9 mouse cellular contexts compared by ENCODE assay signal in genomic region chr9:78646008-78646777, GRCm38 (mm10). TPM values are rescaled to one million over a fixed set of nuclear protein-coding genes. Genes with fewer than 3 reads are reported as not detected.
DNase-seq lines count a peak whose midpoint lies in the region; ATAC-seq and TF ChIP-seq lines count a peak whose summit lies in the region.
"Had no signal": no experiment of that assay in that cellular context is flagged by ENCODE, and none has a peak within 500 bp of the region (broad histone marks: within the 10 kb centered on the region; RNA-seq: fewer than 3 reads in every experiment).

No protein-coding gene starts in this region.

- intact Hi-C loops in heart, adult 2 months (cut with DNase I) = loop anchor here (5.0 kb wide), 1 partner anchor 1071 kb away; the partner anchor contains the start of gene Col12a1

- DNase-seq in heart, adult 2 months = peak in 1 of 2 experiments; percentile 25
- peak; percentile 65 for DNase-seq in urinary bladder, postnatal 25 days (ENCODE audit: low spot score)
- DNase-seq in urinary bladder, postnatal 10 days (ENCODE audit: low spot score) = no peak
- peak; percentile 76 for DNase-seq in induced T-regulatory cell, adult 2 months (ENCODE audit: low read depth)
- peak; percentile 12 for DNase-seq in lung, adult 2 months
- DNase-seq in stomach, postnatal 0 days (ENCODE audit: low spot score) = peak; percentile 50

- no peaks in the 10 kb centered on the region for H3K4me1 ChIP-seq in heart, adult 2 months (ENCODE audit: control insufficient read depth, insufficient read depth, low read length)
- no peaks in the 10 kb centered on the region for H3K4me1 ChIP-seq in heart, embryonic 12.5 days (replicated peaks)
- H3K4me1 ChIP-seq in cortical plate, adult 2 months (ENCODE audit: control insufficient read depth, insufficient read depth, low read length) = no peaks in the 10 kb centered on the region
- H3K4me1 ChIP-seq in lung, adult 2 months (ENCODE audit: control insufficient read depth, insufficient read depth, low read length) = no peaks in the 10 kb centered on the region
- no peaks in the 10 kb centered on the region for H3K4me1 ChIP-seq in stomach, postnatal 0 days (replicated peaks; ENCODE audit: control insufficient read depth, insufficient read depth)
- H3K4me1 ChIP-seq: limb, embryonic 13.5 days had no signal

- TF ChIP-seq EP300 in heart, adult 2 months (IDR thresholded peaks at IDR 0.05; ENCODE audit: insufficient read depth, low read depth, low read length) = no peak
- TF ChIP-seq EP300 in stomach, postnatal 0 days (optimal IDR thresholded peaks at IDR 0.05) = no peak

- no peaks in the 10 kb centered on the region for H3K36me3 ChIP-seq in heart, adult 2 months (ENCODE audit: control insufficient read depth, insufficient read depth, low read length)
- no peaks in the 10 kb centered on the region for H3K36me3 ChIP-seq in heart, embryonic 12.5 days
- no peaks in the 10 kb centered on the region for H3K36me3 ChIP-seq in stomach, postnatal 0 days (ENCODE audit: control insufficient read depth, insufficient read depth, low read length)
- H3K36me3 ChIP-seq: limb, embryonic 13.5 days had no signal

- H3K4me2 ChIP-seq in heart, embryonic 12.5 days = no peak overlapping the region
- H3K4me2 ChIP-seq in stomach, postnatal 0 days (replicated peaks; ENCODE audit: low read depth) = no peak overlapping the region
- H3K4me2 ChIP-seq: limb, embryonic 13.5 days had no signal

- TF ChIP-seq CTCF in heart, adult 2 months (IDR thresholded peaks at IDR 0.05) = peak; percentile 79
- TF ChIP-seq CTCF in cortical plate, adult 2 months (IDR thresholded peaks at IDR 0.05; ENCODE audit: extremely low read depth, insufficient read depth, low read length) = peak; percentile 54
- TF ChIP-seq CTCF in lung, adult 2 months (IDR thresholded peaks at IDR 0.05; ENCODE audit: insufficient read depth, low read length) = peak; percentile 48; the same call in 1 of the 2 replicates
- peak; percentile 81 for TF ChIP-seq CTCF in stomach, postnatal 0 days (IDR thresholded peaks at IDR 0.05; ENCODE audit: low read depth)

- WGBS in heart, adult 2 months = 44% methylated on average over 6 of the region's 6 CpGs
- WGBS in heart, embryonic 12.5 days = 46% methylated on average over 6 of the region's 6 CpGs
- 49% methylated on average over 6 of the region's 6 CpGs for WGBS in lung, adult 2 months
- 42% methylated on average over 6 of the region's 6 CpGs for WGBS in stomach, postnatal 0 days

- no peak overlapping the region for H3K4me3 ChIP-seq in heart, adult 2 months
- no peak overlapping the region for H3K4me3 ChIP-seq in heart, embryonic 12.5 days
- H3K4me3 ChIP-seq in cortical plate, adult 2 months (ENCODE audit: insufficient read depth, low read length) = no peak overlapping the region
- no peak overlapping the region for H3K4me3 ChIP-seq in lung, adult 2 months (replicated peaks; ENCODE audit: extremely low read depth, low read depth, low read length)
- no peak overlapping the region for H3K4me3 ChIP-seq in stomach, postnatal 0 days (ENCODE audit: low read depth, low read length)
- H3K4me3 ChIP-seq: limb, embryonic 13.5 days had no signal

- H3K79me2 ChIP-seq in heart, adult 2 months (replicated peaks; ENCODE audit: control insufficient read depth, insufficient read depth, low read length) = no peaks in the 10 kb centered on the region

- no peak overlapping the region for H3K9ac ChIP-seq in heart, adult 2 months (ENCODE audit: low read depth, low read length)
- H3K9ac ChIP-seq in heart, embryonic 12.5 days = no peak overlapping the region
- H3K9ac ChIP-seq in stomach, postnatal 0 days (ENCODE audit: low read length) = no peak overlapping the region
- H3K9ac ChIP-seq: limb, embryonic 13.5 days had no signal

- H3K27me3 ChIP-seq in heart, adult 2 months (ENCODE audit: control insufficient read depth, insufficient read depth, low read length) = no peaks in the 10 kb centered on the region
- no peaks in the 10 kb centered on the region for H3K27me3 ChIP-seq in heart, embryonic 12.5 days (replicated peaks)
- no peaks in the 10 kb centered on the region for H3K27me3 ChIP-seq in stomach, postnatal 0 days (ENCODE audit: control insufficient read depth, insufficient read depth, low read length)
- H3K27me3 ChIP-seq: limb, embryonic 13.5 days had no signal

- ATAC-seq in heart, embryonic 12.5 days (ENCODE audit: insufficient number of reproducible peaks, low FRiP score) = no peak
- ATAC-seq in stomach, postnatal 0 days (ENCODE audit: low FRiP score, low TSS enrichment) = no peak

- TF ChIP-seq POLR2A in heart, adult 2 months (IDR thresholded peaks at IDR 0.05; ENCODE audit: insufficient read depth, low read depth, low read length) = no peak
- no peak for TF ChIP-seq POLR2A in cortical plate, adult 2 months (IDR thresholded peaks at IDR 0.05; ENCODE audit: extremely low read depth, insufficient read depth, low read length)
- no peak for TF ChIP-seq POLR2A in lung, adult 2 months (IDR thresholded peaks at IDR 0.05; ENCODE audit: borderline replicate concordance, extremely low read depth, low read depth, low read length)

- no peak overlapping the region for H3K27ac ChIP-seq in heart, adult 2 months
- no peak overlapping the region for H3K27ac ChIP-seq in heart, embryonic 12.5 days (ENCODE audit: poor library complexity, severe bottlenecking)
- H3K27ac ChIP-seq in cortical plate, adult 2 months (ENCODE audit: insufficient read depth, low read length) = no peak overlapping the region
- H3K27ac ChIP-seq in stomach, postnatal 0 days (replicated peaks) = no peak overlapping the region
- H3K27ac ChIP-seq: limb, embryonic 13.5 days had no signal

- no peaks in the 10 kb centered on the region for H3K9me3 ChIP-seq in heart, embryonic 12.5 days (replicated peaks)
- no peaks in the 10 kb centered on the region for H3K9me3 ChIP-seq in stomach, postnatal 0 days (ENCODE audit: control insufficient read depth, low read length)
- H3K9me3 ChIP-seq: limb, embryonic 13.5 days had no signal

RNA-seq across cellular contexts. Expression of gene Cd109, which starts 30.8 kb away (rescaled TPM):
- total RNA-seq in heart, adult 2 months (2021) = under 1 TPM; 0.77 to 0.89 TPM
- polyA plus RNA-seq in heart, adult 2 months (2012; rRNA removed) = 0.88 and 1.3 TPM in 2 replicates
- polyA plus RNA-seq in heart, embryonic 12.5 days (2016; fragmentation: Nextera tagmentation; extraction: Ambion mirVana) = 1.7 and 1.8 TPM in 2 replicates
- polyA plus RNA-seq in cortical plate, adult 2 months (2012; rRNA removed) = 0.31 and 0.53 TPM in 2 replicates
- 0.42 and 1.6 TPM in 2 replicates for polyA plus RNA-seq in lung, adult 2 months (2012; rRNA removed)
- polyA plus RNA-seq in stomach, postnatal 0 days (2015; fragmentation: Nextera tagmentation; extraction: Ambion mirVana) = 13.5 and 13.6 TPM in 2 replicates

RNA-seq across cellular contexts. Expression of gene Slc17a5, which starts 58.4 kb away (rescaled TPM):
- total RNA-seq in heart, adult 2 months (2021) = 1 to 10 TPM; 3.8 to 4.9 TPM
- 5.1 TPM in 2 replicates for polyA plus RNA-seq in heart, adult 2 months (2012; rRNA removed)
- 8.2 and 8.5 TPM in 2 replicates for polyA plus RNA-seq in heart, embryonic 12.5 days (2016; fragmentation: Nextera tagmentation; extraction: Ambion mirVana)
- 17.4 and 18.1 TPM in 2 replicates for polyA plus RNA-seq in cortical plate, adult 2 months (2012; rRNA removed)
- polyA plus RNA-seq in lung, adult 2 months (2012; rRNA removed) = 11.4 and 12.4 TPM in 2 replicates
- 9.3 and 10.0 TPM in 2 replicates for polyA plus RNA-seq in stomach, postnatal 0 days (2015; fragmentation: Nextera tagmentation; extraction: Ambion mirVana)
